Mouse (Mus musculus) bone marrow macrophage, adult 2 months (primary cell): ENCODE measurements at regions not wholly inside any gene's neighbourhood (a gene's known extent, or its start where the extent isn't known, plus 50 kb on each side); places are given as distances from the start of the nearest gene placed in this dataset.

Experiments
- CTCF ChIP-seq: IDR thresholded peaks from 2 replicates; pipeline ENCODE4 v1.5.1; 2012; ENCODE audit warnings: low read depth, mild to moderate bottlenecking, low read length, moderate library complexity
- POLR2A ChIP-seq: IDR thresholded peaks from 2 replicates; pipeline ENCODE4 v1.6.1; 2012; ENCODE audit warnings: mild to moderate bottlenecking, low read depth, low read length, borderline replicate concordance

GRCm38 (mm10) chr3:129450671-129451070, 81.5 kb upstream of the Elovl6 start:
- TF ChIP-seq POLR2A (no peak), CTCF (no peak)
